Mouse (Mus musculus) embryonic stem cell, embryonic (primary cell): ENCODE results near the gene Nt5c.

Experiments used
- CTCF ChIA-PET, 4 experiments: fragments of 300-600 bp in 2 of 4; fragments of 350-600 bp in 2 of 4; sonication (Branson Sonifier 250); formaldehyde crosslinking; loops; one replicate each; lab custom pipeline; 2022; ENCODE audit warnings: inconsistent platforms in 2 of 4; lab: Charles Lee
- POLR2A ChIA-PET, 4 experiments: fragments of 300-600 bp in 2 of 4; fragments of 350-600 bp in 2 of 4; sonication (Branson Sonifier 250); formaldehyde crosslinking; loops; one replicate each; lab custom pipeline; 2022; ENCODE audit warnings: antibody characterized with exemption in 4 of 4, inconsistent platforms in 1 of 4; lab: Charles Lee

Nt5c gene

GRCm38 (mm10) chr11:115488551-115489104 lies 3.0 kb downstream of the Nt5c start:
- ChIA-PET CTCF (interaction anchor here in 1 of 4 experiments (1.0 to 1.7 kb wide), 2 partner anchors 50 to 107 kb away, joined by 3 to 4 read pairs; partner anchors contain the start of gene Cdr2l), POLR2A (interaction anchor here (0.5 to 20.2 kb wide), 6 partner anchors 13 to 287 kb away, joined by 3 to 278 read pairs (median 7); partner anchors contain the start of genes Jpt1 (in 2 of the 4) and Armc7 (in 1 of the 4))

DNA sequence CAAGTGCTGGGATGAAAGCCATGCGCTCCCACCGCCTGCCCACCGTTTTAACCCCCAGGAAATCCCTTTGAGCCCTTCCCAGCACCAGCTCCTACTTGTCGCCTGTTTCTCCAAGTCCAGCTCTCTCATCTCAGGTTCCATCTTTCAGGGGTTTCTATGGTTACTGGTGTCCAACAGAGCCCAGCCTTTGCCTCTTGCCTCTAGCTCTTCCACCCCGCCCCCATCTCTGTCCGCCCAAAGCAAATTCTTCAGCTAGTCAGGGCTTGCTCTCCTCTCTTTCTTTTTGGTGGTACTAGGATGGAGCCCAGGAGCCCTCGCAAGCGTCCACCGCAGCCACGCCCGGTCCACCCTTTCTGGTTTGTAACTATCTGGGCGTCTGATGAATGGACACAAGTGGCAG lies 6.5 kb downstream of the Nt5c start:
- ChIA-PET POLR2A (interaction anchor here in 3 of 4 experiments (0.6 to 3.4 kb wide), 14 partner anchors 10 to 53 kb away, joined by 3 to 20 read pairs (median 4); partner anchors contain the start of genes Jpt1 (in 3 of the 3), Armc7 (in 2 of the 3) and Sumo2 (in 1 of the 3)), CTCF (interaction anchor here (0.5 to 2.2 kb wide), 15 partner anchors 10 to 91 kb away, joined by 3 to 14 read pairs (median 4); partner anchors contain the start of genes Armc7 (in 1 of the 4), Jpt1 (in 1 of the 4) and Sumo2 (in 1 of the 4))

DNA sequence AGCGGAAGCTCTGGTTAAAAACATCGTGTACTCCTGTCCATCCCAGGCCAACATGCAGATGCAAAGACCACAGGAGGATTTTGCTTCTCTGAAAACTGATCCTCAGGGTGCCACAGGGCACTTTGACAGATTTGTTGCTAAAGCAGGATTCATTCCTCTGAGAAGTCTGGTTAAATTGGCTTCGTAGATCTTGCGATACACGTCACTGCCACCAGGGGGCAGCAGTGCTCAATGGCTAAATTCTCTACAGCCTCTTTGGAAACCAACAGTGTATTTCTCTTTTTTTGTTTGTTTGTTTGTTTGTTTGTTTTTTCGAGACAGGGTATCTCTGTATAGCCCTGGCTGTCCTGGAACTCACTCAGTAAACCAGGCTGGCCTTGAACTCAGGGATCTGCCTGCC lies 7.9 kb downstream of the Nt5c start:
- POLR2A ChIA-PET = interaction anchor here in 3 of 4 experiments (0.7 to 3.4 kb wide), 7 partner anchors 21 to 31 kb away, joined by 3 to 20 read pairs (median 4); partner anchors contain the start of genes Jpt1 (in 3 of the 3) and Slc16a5 (in 1 of the 3)
- CTCF ChIA-PET = interaction anchor here in 3 of 4 experiments (0.5 to 2.2 kb wide), 14 partner anchors 9 to 234 kb away, joined by 3 to 14 read pairs (median 3); partner anchors contain the start of gene Armc7 (in 1 of the 3)

- POLR2A ChIA-PET = interaction anchor here in 3 of 4 experiments (0.7 to 3.4 kb wide), 7 partner anchors 20 to 31 kb away, joined by 3 to 20 read pairs (median 4); partner anchors contain the start of genes Jpt1 (in 3 of the 3) and Slc16a5 (in 1 of the 3)
- CTCF ChIA-PET = interaction anchor here in 3 of 4 experiments (0.5 to 2.1 kb wide), 12 partner anchors 14 to 235 kb away, joined by 3 to 7 read pairs (median 3); no protein-coding TSS in a partner anchor
Observed at GRCm38 (mm10) chr11:115483278-115483677, 8.4 kb downstream of the Nt5c start.

GRCm38 (mm10) chr11:115481553-115482259 lies 10.0 kb downstream of the Nt5c start:
- CTCF ChIA-PET = interaction anchor here in 3 of 4 experiments (0.6 to 1.0 kb wide), 4 partner anchors 10 to 55 kb away, joined by 3 to 9 read pairs (median 3); partner anchors contain the start of gene Nt5c (in 1 of the 3)

GRCm38 (mm10) chr11:115478296-115478938 lies 13.2 kb downstream of the Nt5c start:
- ChIA-PET CTCF (interaction anchor here in 3 of 4 experiments (0.6 to 1.4 kb wide), 4 partner anchors 13 to 219 kb away, joined by 3 to 4 read pairs (median 3); partner anchors contain the start of gene Nt5c (in 1 of the 3)), POLR2A (interaction anchor here (0.7 to 2.1 kb wide), 8 partner anchors 9 to 135 kb away, joined by 3 to 11 read pairs (median 3); partner anchors contain the start of genes Jpt1 (in 1 of the 4), Mif4gd (in 1 of the 4) and Nt5c (in 1 of the 4))

More at GRCm38 (mm10) chr11:115481553-115482259, 10.0 kb downstream of the Nt5c start:
- POLR2A ChIA-PET = interaction anchor here in 2 of 4 experiments (1.0 to 2.1 kb wide), 6 partner anchors 10 to 39 kb away, joined by 3 to 6 read pairs (median 4); partner anchors contain the start of genes Jpt1 (in 2 of the 2) and Slc16a5 (in 1 of the 2)

DNA sequence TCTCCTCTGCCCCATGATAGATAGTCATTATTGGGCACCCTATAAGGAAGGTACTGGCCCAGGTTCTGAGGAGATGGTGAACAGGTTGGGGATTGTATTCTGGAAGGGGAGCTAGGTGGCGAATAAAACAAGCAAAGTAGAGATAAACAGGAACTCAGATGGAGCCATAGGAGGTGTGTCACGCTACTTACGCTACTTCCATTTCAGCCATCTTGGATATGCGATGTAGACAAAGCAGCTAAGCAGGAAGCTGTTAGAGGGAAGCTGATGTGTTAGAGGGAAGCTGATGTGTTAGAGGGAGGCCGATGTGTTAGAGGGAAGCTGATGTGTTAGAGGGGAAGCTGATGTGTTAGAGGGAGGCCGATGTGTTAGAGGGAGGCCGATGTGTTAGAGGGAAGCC lies 14.3 kb downstream of the Nt5c start:
- POLR2A ChIA-PET = interaction anchor here in 3 of 4 experiments (0.6 to 2.1 kb wide), 8 partner anchors 10 to 210 kb away, joined by 3 to 11 read pairs (median 4); partner anchors contain the start of genes Jpt1 (in 1 of the 3), Nt5c (in 1 of the 3) and Sumo2 (in 1 of the 3)

GRCm38 (mm10) chr11:115476630-115477029 lies 15.0 kb downstream of the Nt5c start:
- CTCF ChIA-PET = interaction anchor here in 2 of 4 experiments (0.8 to 1.4 kb wide), 2 partner anchors 15 kb away, joined by 3 to 5 read pairs; partner anchors contain the start of gene Nt5c (in 2 of the 2)

More for the DNA sequence above, 14.3 kb downstream of the Nt5c start:
- CTCF ChIA-PET = interaction anchor here (0.7 to 1.4 kb wide), 4 partner anchors 14 to 111 kb away, joined by 3 to 5 read pairs (median 3); partner anchors contain the start of gene Nt5c (in 2 of the 4)

DNA sequence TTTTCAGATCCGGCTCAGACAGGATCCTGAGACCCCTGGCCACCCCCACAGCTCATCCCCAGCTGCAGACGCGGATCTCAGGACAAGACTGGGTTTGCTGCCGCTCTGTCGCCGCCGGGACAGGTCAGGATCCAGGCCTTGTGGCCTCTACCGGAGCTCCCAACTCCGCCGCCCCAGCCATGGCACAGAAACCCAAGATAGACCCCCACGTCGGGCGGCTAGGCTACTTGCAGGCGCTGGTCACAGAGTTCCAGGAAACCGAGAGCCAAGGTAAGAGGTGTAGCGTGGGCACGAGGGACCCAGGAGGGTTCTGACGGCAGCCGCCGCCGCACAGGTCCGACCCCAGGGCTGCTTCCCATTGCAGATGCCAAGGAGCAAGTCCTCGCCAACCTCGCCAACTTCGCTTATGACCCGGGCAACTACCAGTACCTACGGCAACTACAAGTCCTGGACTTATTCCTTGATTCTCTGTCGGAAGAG lies 15.9 kb downstream of the Nt5c start:
- POLR2A ChIA-PET = interaction anchor here in 3 of 4 experiments (0.8 to 2.6 kb wide), 29 partner anchors 10 to 408 kb away, joined by 3 to 20 read pairs (median 4); partner anchors contain the start of genes Jpt1 (in 3 of the 3), Nt5c (in 2 of the 3), Slc16a5 (in 2 of the 3) and Cdr2l (in 1 of the 3)

More at GRCm38 (mm10) chr11:115476630-115477029, 15.0 kb downstream of the Nt5c start:
- POLR2A ChIA-PET = interaction anchor here in 2 of 4 experiments (0.7 to 2.6 kb wide), 8 partner anchors 11 to 151 kb away, joined by 3 to 20 read pairs (median 4); partner anchors contain the start of genes Jpt1 (in 1 of the 2), Nt5c (in 1 of the 2), Slc16a5 (in 1 of the 2) and Sumo2 (in 1 of the 2)

GRCm38 (mm10) chr11:115475025-115475757 lies 16.5 kb downstream of the Nt5c start, which contains the start of gene Armc7:
Gene Armc7, plus strand, starts transcription at chr11:115475667.
- POLR2A ChIA-PET = interaction anchor here in 3 of 4 experiments (0.5 to 2.6 kb wide), 38 partner anchors 10 to 1045 kb away, joined by 3 to 20 read pairs (median 4); partner anchors contain the start of genes Jpt1 (in 3 of the 3), Cdr2l (in 2 of the 3), Nt5c (in 2 of the 3) and Slc16a5 (in 2 of the 3)
- CTCF ChIA-PET = interaction anchor here (0.5 to 2.0 kb wide), 16 partner anchors 10 to 245 kb away, joined by 3 to 14 read pairs (median 3); partner anchors contain the start of genes Nt5c (in 2 of the 4), Cdr2l (in 1 of the 4) and Slc16a5 (in 1 of the 4)

More for the DNA sequence above, 15.9 kb downstream of the Nt5c start:
- CTCF ChIA-PET = interaction anchor here in 3 of 4 experiments (0.9 to 2.0 kb wide), 12 partner anchors 9 to 139 kb away, joined by 3 to 14 read pairs (median 3); partner anchors contain the start of genes Nt5c (in 2 of the 3), Cdr2l (in 1 of the 3) and Slc16a5 (in 1 of the 3)

- ChIA-PET CTCF (interaction anchor here in 2 of 4 experiments (0.5 to 2.9 kb wide), 9 partner anchors 11 to 221 kb away, joined by 3 to 8 read pairs (median 3); partner anchors contain the start of genes Atp5h (in 1 of the 2), Kctd2 (in 1 of the 2) and Nt5c (in 1 of the 2)), POLR2A (interaction anchor here in 3 of 4 experiments (0.5 to 2.5 kb wide), 8 partner anchors 9 to 555 kb away, joined by 3 to 7 read pairs (median 4); partner anchors contain the start of genes Jpt1 (in 2 of the 3), Slc16a5 (in 2 of the 3) and Cdr2l (in 1 of the 3))
Observed at GRCm38 (mm10) chr11:115473626-115474275, 17.9 kb downstream of the Nt5c start.

GRCm38 (mm10) chr11:115472183-115472582 lies 19.5 kb downstream of the Nt5c start:
- CTCF ChIA-PET = interaction anchor here (0.6 to 2.9 kb wide), 11 partner anchors 13 to 368 kb away, joined by 3 to 8 read pairs (median 3); partner anchors contain the start of gene Fdxr (in 1 of the 4)
- POLR2A ChIA-PET = interaction anchor here in 3 of 4 experiments (0.8 to 2.5 kb wide), 14 partner anchors 9 to 552 kb away, joined by 3 to 10 read pairs (median 3); partner anchors contain the start of genes Cdr2l (in 2 of the 3), Jpt1 (in 2 of the 3), Fdxr (in 1 of the 3) and Mif4gd (in 1 of the 3)

DNA sequence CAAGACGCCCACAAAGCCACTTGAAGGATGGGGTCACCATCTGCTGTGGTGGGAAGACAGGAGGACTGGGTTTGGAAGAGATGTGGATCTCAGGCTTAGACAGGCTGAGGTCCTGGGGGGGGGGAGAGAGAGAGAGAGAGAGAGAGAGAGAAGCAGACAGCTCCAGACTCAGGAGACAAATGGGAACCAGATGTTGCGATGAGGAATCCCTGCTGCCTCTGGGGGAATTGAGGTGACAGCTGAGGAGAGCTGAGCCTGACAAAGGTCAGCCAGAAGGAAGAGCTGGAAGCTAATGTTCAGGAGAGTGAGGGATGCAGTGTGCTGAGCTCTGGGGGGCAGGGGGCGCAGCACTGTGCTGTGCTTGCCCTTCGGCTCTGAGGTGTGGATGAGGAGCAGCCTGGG lies 24.4 kb downstream of the Nt5c start:
- ChIA-PET CTCF (interaction anchor here in 1 of 4 experiments (0.6 kb wide), 1 partner anchor 49 kb away, joined by 5 read pairs; no protein-coding TSS in a partner anchor), POLR2A (interaction anchor here in 1 of 4 experiments (0.7 kb wide), 2 partner anchors 61 to 62 kb away, joined by 3 to 6 read pairs; no protein-coding TSS in a partner anchor)

- CTCF ChIA-PET = no interaction called here
- POLR2A ChIA-PET = interaction anchor here in 2 of 4 experiments (0.7 kb wide), 4 partner anchors 8 to 56 kb away, joined by 3 to 8 read pairs (median 3); no protein-coding TSS in a partner anchor
Observed at GRCm38 (mm10) chr11:115464851-115465250, 26.8 kb downstream of the Nt5c start.
